Mouse (Mus musculus): ENCODE data around the gene 3110009E18Rik. TPM values are rescaled to one million over a fixed set of nuclear protein-coding genes. Genes with fewer than 3 reads are reported as not detected.

Gene 3110009E18Rik
- polyA plus RNA-seq, 1 experiment from 2014 or later = 13.7 TPM

- no peak overlapping the region for H3K27ac ChIP-seq (ENCODE audit: low read length)
- H3K36me3 ChIP-seq (ENCODE audit: control insufficient read depth, insufficient read depth, low read length) = no peaks in the 10 kb centered on the region
- no peak for ATAC-seq
- WGBS = 73% methylated on average over 6 of the region's 6 CpGs
- no peaks in the 10 kb centered on the region for H3K27me3 ChIP-seq (ENCODE audit: control insufficient read depth, insufficient read depth, low read depth, low read length)
- no peak overlapping the region for H3K4me2 ChIP-seq (ENCODE audit: low read length)
- no peak overlapping the region for H3K4me3 ChIP-seq (ENCODE audit: low read depth, low read length)
- H3K9me3 ChIP-seq (replicated peaks; ENCODE audit: control insufficient read depth, low read length, poor library complexity, severe bottlenecking) = no peaks in the 10 kb centered on the region
- H3K9ac ChIP-seq (ENCODE audit: low read depth, low read length) = no peak overlapping the region
- H3K4me1 ChIP-seq (ENCODE audit: control insufficient read depth, insufficient read depth, low read length) = no peaks in the 10 kb centered on the region
Observed at GRCm38 (mm10) chr1:120192321-120192720, 71.3 kb downstream of the 3110009E18Rik start.

GRCm38 (mm10) chr1:120193586-120193985 lies 72.6 kb downstream of the 3110009E18Rik start:
- no peaks in the 10 kb centered on the region for H3K36me3 ChIP-seq (ENCODE audit: control insufficient read depth, insufficient read depth, low read length)
- H3K27ac ChIP-seq (ENCODE audit: low read length) = no peak overlapping the region
- no peaks in the 10 kb centered on the region for H3K27me3 ChIP-seq (ENCODE audit: control insufficient read depth, insufficient read depth, low read depth, low read length)
- ATAC-seq = no peak
- no peaks in the 10 kb centered on the region for H3K4me1 ChIP-seq (ENCODE audit: control insufficient read depth, insufficient read depth, low read length)
- no peak overlapping the region for H3K4me2 ChIP-seq (ENCODE audit: low read length)
- WGBS = 96% methylated on average over 10 of the region's 10 CpGs
- H3K9me3 ChIP-seq (replicated peaks; ENCODE audit: control insufficient read depth, low read length, poor library complexity, severe bottlenecking) = no peaks in the 10 kb centered on the region
- H3K4me3 ChIP-seq (ENCODE audit: low read depth, low read length) = no peak overlapping the region
- no peak overlapping the region for H3K9ac ChIP-seq (ENCODE audit: low read depth, low read length)

- no peaks in the 10 kb centered on the region for H3K9me3 ChIP-seq (replicated peaks; ENCODE audit: control insufficient read depth, low read length, poor library complexity, severe bottlenecking)
- no peaks in the 10 kb centered on the region for H3K4me1 ChIP-seq (ENCODE audit: control insufficient read depth, insufficient read depth, low read length)
- no peaks in the 10 kb centered on the region for H3K27me3 ChIP-seq (ENCODE audit: control insufficient read depth, insufficient read depth, low read depth, low read length)
- no peak overlapping the region for H3K27ac ChIP-seq (ENCODE audit: low read length)
- H3K36me3 ChIP-seq (ENCODE audit: control insufficient read depth, insufficient read depth, low read length) = no peaks in the 10 kb centered on the region
- WGBS = 48% methylated on average over 5 of the region's 5 CpGs
- ATAC-seq = no peak
- H3K4me2 ChIP-seq (ENCODE audit: low read length) = no peak overlapping the region
- no peak overlapping the region for H3K9ac ChIP-seq (ENCODE audit: low read depth, low read length)
- no peak overlapping the region for H3K4me3 ChIP-seq (ENCODE audit: low read depth, low read length)
Observed at GRCm38 (mm10) chr1:120195947-120196346, 75.0 kb downstream of the 3110009E18Rik start.

GRCm38 (mm10) chr1:120196724-120197123 lies 75.7 kb downstream of the 3110009E18Rik start:
- no peak for ATAC-seq
- WGBS = 95% methylated on average over 2 of the region's 2 CpGs

GRCm38 (mm10) chr1:120197189-120197588 lies 76.2 kb downstream of the 3110009E18Rik start:
- peak; percentile 79 for ATAC-seq
- Histone ChIP-seq H3K36me3 (ENCODE audit: control insufficient read depth, insufficient read depth, low read length) (no peaks in the 10 kb centered on the region), H3K27me3 (ENCODE audit: control insufficient read depth, insufficient read depth, low read depth, low read length) (no peaks in the 10 kb centered on the region), H3K9me3 (replicated peaks; ENCODE audit: control insufficient read depth, low read length, poor library complexity, severe bottlenecking) (no peaks in the 10 kb centered on the region), H3K4me2 (ENCODE audit: low read length) (no peak overlapping the region), H3K4me3 (ENCODE audit: low read depth, low read length) (no peak overlapping the region), H3K4me1 (ENCODE audit: control insufficient read depth, insufficient read depth, low read length) (no peaks in the 10 kb centered on the region), H3K27ac (ENCODE audit: low read length) (no peak overlapping the region), H3K9ac (ENCODE audit: low read depth, low read length) (no peak overlapping the region)
- WGBS = 15% methylated on average over 5 of the region's 5 CpGs

More at GRCm38 (mm10) chr1:120196724-120197123, 75.7 kb downstream of the 3110009E18Rik start:
- H3K36me3 ChIP-seq (ENCODE audit: control insufficient read depth, insufficient read depth, low read length) = no peaks in the 10 kb centered on the region
- H3K9me3 ChIP-seq (replicated peaks; ENCODE audit: control insufficient read depth, low read length, poor library complexity, severe bottlenecking) = no peaks in the 10 kb centered on the region
- no peak overlapping the region for H3K4me2 ChIP-seq (ENCODE audit: low read length)
- no peak overlapping the region for H3K9ac ChIP-seq (ENCODE audit: low read depth, low read length)
- H3K27me3 ChIP-seq (ENCODE audit: control insufficient read depth, insufficient read depth, low read depth, low read length) = no peaks in the 10 kb centered on the region
- no peak overlapping the region for H3K27ac ChIP-seq (ENCODE audit: low read length)
- H3K4me3 ChIP-seq (ENCODE audit: low read depth, low read length) = no peak overlapping the region
- no peaks in the 10 kb centered on the region for H3K4me1 ChIP-seq (ENCODE audit: control insufficient read depth, insufficient read depth, low read length)

- Histone ChIP-seq H3K27ac (ENCODE audit: low read length) (no peak overlapping the region), H3K9me3 (replicated peaks; ENCODE audit: control insufficient read depth, low read length, poor library complexity, severe bottlenecking) (no peaks in the 10 kb centered on the region), H3K4me3 (ENCODE audit: low read depth, low read length) (no peak overlapping the region), H3K4me2 (ENCODE audit: low read length) (no peak overlapping the region), H3K4me1 (ENCODE audit: control insufficient read depth, insufficient read depth, low read length) (no peaks in the 10 kb centered on the region), H3K9ac (ENCODE audit: low read depth, low read length) (no peak overlapping the region), H3K36me3 (ENCODE audit: control insufficient read depth, insufficient read depth, low read length) (no peaks in the 10 kb centered on the region), H3K27me3 (ENCODE audit: control insufficient read depth, insufficient read depth, low read depth, low read length) (no peaks in the 10 kb centered on the region)
- ATAC-seq = no peak
- WGBS = 40% methylated on average over 3 of the region's 3 CpGs
Observed at GRCm38 (mm10) chr1:120198151-120198550, 77.2 kb downstream of the 3110009E18Rik start.

GRCm38 (mm10) chr1:120198942-120199341 lies 78.0 kb downstream of the 3110009E18Rik start:
- H3K27me3 ChIP-seq (ENCODE audit: control insufficient read depth, insufficient read depth, low read depth, low read length) = no peaks in the 10 kb centered on the region
- H3K36me3 ChIP-seq (ENCODE audit: control insufficient read depth, insufficient read depth, low read length) = no peaks in the 10 kb centered on the region
- no peak overlapping the region for H3K4me3 ChIP-seq (ENCODE audit: low read depth, low read length)
- H3K27ac ChIP-seq (ENCODE audit: low read length) = no peak overlapping the region
- no peaks in the 10 kb centered on the region for H3K9me3 ChIP-seq (replicated peaks; ENCODE audit: control insufficient read depth, low read length, poor library complexity, severe bottlenecking)
- H3K4me2 ChIP-seq (ENCODE audit: low read length) = no peak overlapping the region
- no peaks in the 10 kb centered on the region for H3K4me1 ChIP-seq (ENCODE audit: control insufficient read depth, insufficient read depth, low read length)
- 90% methylated on average over 4 of the region's 4 CpGs for WGBS
- no peak for ATAC-seq
- H3K9ac ChIP-seq (ENCODE audit: low read depth, low read length) = no peak overlapping the region

GRCm38 (mm10) chr1:120202542-120202941 lies 81.6 kb downstream of the 3110009E18Rik start:
- Histone ChIP-seq H3K27ac (ENCODE audit: low read length) (no peak overlapping the region), H3K4me2 (ENCODE audit: low read length) (no peak overlapping the region), H3K4me3 (ENCODE audit: low read depth, low read length) (no peak overlapping the region), H3K9me3 (replicated peaks; ENCODE audit: control insufficient read depth, low read length, poor library complexity, severe bottlenecking) (no peaks in the 10 kb centered on the region), H3K4me1 (ENCODE audit: control insufficient read depth, insufficient read depth, low read length) (no peaks in the 10 kb centered on the region), H3K27me3 (ENCODE audit: control insufficient read depth, insufficient read depth, low read depth, low read length) (no peaks in the 10 kb centered on the region; the same call in 1 of the 2 replicates), H3K36me3 (ENCODE audit: control insufficient read depth, insufficient read depth, low read length) (no peaks in the 10 kb centered on the region), H3K9ac (ENCODE audit: low read depth, low read length) (no peak overlapping the region)
- WGBS = 61% methylated on average over 3 of the region's 3 CpGs
- ATAC-seq = no peak

GRCm38 (mm10) chr1:120203836-120204235 lies 82.8 kb downstream of the 3110009E18Rik start:
- 86% methylated on average over 5 of the region's 5 CpGs for WGBS

More at GRCm38 (mm10) chr1:120203836-120204235, 82.8 kb downstream of the 3110009E18Rik start:
- Histone ChIP-seq H3K4me3 (ENCODE audit: low read depth, low read length) (no peak overlapping the region), H3K4me1 (ENCODE audit: control insufficient read depth, insufficient read depth, low read length) (no peaks in the 10 kb centered on the region), H3K36me3 (ENCODE audit: control insufficient read depth, insufficient read depth, low read length) (no peaks in the 10 kb centered on the region), H3K4me2 (ENCODE audit: low read length) (no peak overlapping the region), H3K9me3 (replicated peaks; ENCODE audit: control insufficient read depth, low read length, poor library complexity, severe bottlenecking) (no peaks in the 10 kb centered on the region), H3K27ac (ENCODE audit: low read length) (no peak overlapping the region), H3K27me3 (ENCODE audit: control insufficient read depth, insufficient read depth, low read depth, low read length) (no peaks in the 10 kb centered on the region; the same call in 1 of the 2 replicates), H3K9ac (ENCODE audit: low read depth, low read length) (no peak overlapping the region)
- no peak for ATAC-seq

All from midbrain, embryonic 16.5 days (tissue).